Mouse (Mus musculus) liver, embryonic 14.5 days (tissue): ENCODE measurements at regions not wholly inside any gene's neighbourhood (a gene's known extent, or its start where the extent isn't known, plus 50 kb on each side); places are given as distances from the start of the nearest gene placed in this dataset.
A peak's percentile ranks its signal among the peaks of the same experiment; 100 is the strongest.

Source experiments
- ATAC-seq: fragments of 200-750 bp; cut with Nextera tagmentation; 2 replicates; pipeline ENCODE4 v1.8.0; 2017; ENCODE audit warnings: moderate number of reproducible peaks, mild to moderate bottlenecking, moderate library complexity; ENCODE audit not compliant: insufficient read depth
- DNase-seq, 3 experiments: peaks; one replicate each; pipeline ENCODE4 v3.0.0-alpha.2; 2012 to 2013; ENCODE audit warnings: low read depth in 3 of 3, low spot score in 3 of 3
- H3K27ac ChIP-seq: fragments of 300-500 bp; sonication (generic); 2 replicates; pipeline ENCODE4 v1.5.1; 2014; ENCODE audit warnings: moderate library complexity, mild to moderate bottlenecking, control low read depth, inconsistent platforms
- H3K27me3 ChIP-seq: fragments of 300-500 bp; sonication (generic); 2 replicates; pipeline ENCODE4 v1.6.1; 2014; ENCODE audit warnings: mild to moderate bottlenecking, low read length, moderate library complexity; ENCODE audit not compliant: control insufficient read depth, insufficient read depth
- H3K36me3 ChIP-seq: fragments of 300-500 bp; sonication (generic); replicated peaks from 2 replicates; pipeline ENCODE4 v1.6.1; 2014; ENCODE audit warnings: low read depth; ENCODE audit not compliant: control insufficient read depth, insufficient read depth
- H3K4me1 ChIP-seq, 2 experiments: fragments of 200-500 bp in 1 of 2; fragments of 300-500 bp in 1 of 2; sonication (generic) in 1 of 2; replicated peaks; 2 replicates each; pipeline ENCODE4 v1.6.1; 2012 to 2014; ENCODE audit warnings: antibody characterized with exemption in 1 of 2, inconsistent platforms in 1 of 2, low read length in 1 of 2; ENCODE audit not compliant: control insufficient read depth in 2 of 2, insufficient read depth in 2 of 2
- H3K4me2 ChIP-seq: fragments of 300-500 bp; sonication (generic); 2 replicates; pipeline ENCODE4 v1.6.1; 2014; ENCODE audit warnings: low read depth, mild to moderate bottlenecking, control low read depth, moderate library complexity
- H3K4me3 ChIP-seq, 2 experiments: fragments of 200-500 bp in 1 of 2; fragments of 300-500 bp in 1 of 2; sonication (generic) in 1 of 2; 2 replicates each; pipeline ENCODE4 v1.5.1; 2012 to 2014; ENCODE audit warnings: low read depth in 2 of 2, low read length in 2 of 2, mild to moderate bottlenecking in 2 of 2, control low read depth in 1 of 2, inconsistent platforms in 1 of 2, moderate library complexity in 1 of 2; ENCODE audit not compliant: insufficient read depth in 1 of 2
- H3K9ac ChIP-seq: fragments of 300-500 bp; sonication (generic); replicated peaks from 2 replicates; pipeline ENCODE4 v1.6.1; 2014; ENCODE audit warnings: mild to moderate bottlenecking, control low read depth, moderate library complexity
- H3K9me3 ChIP-seq: fragments of 300-500 bp; sonication (generic); 2 replicates; pipeline ENCODE4 v1.6.1; 2016; ENCODE audit warnings: low read length, mixed read lengths; ENCODE audit not compliant: control insufficient read depth
- CTCF ChIP-seq: IDR thresholded peaks from 2 replicates; pipeline ENCODE4 v1.5.1; 2016; ENCODE audit warnings: antibody characterized with exemption, low read depth, control low read depth
- EP300 ChIP-seq: IDR thresholded peaks from 2 replicates; pipeline ENCODE4 v1.6.1; 2016; ENCODE audit warnings: antibody characterized with exemption, low read depth
- WGBS: fragments of 180-500 bp; shearing (Covaris S2); extraction: QIAGEN DNeasy Blood & Tissue Kit; methylation state at CpG from one replicate; pipeline ENCODE4 v1.1.7; 2014; ENCODE audit not compliant: insufficient replicate concordance; 5-methylcytosine and 5-hydroxymethylcytosine counted together

GRCm38 (mm10) chr14:89242159-89242558 is 771.0 kb upstream of the Pcdh20 start:
- no peaks in the 10 kb centered on the region for H3K9me3 ChIP-seq
- no peak overlapping the region for H3K4me2 ChIP-seq
- no peak overlapping the region for H3K9ac ChIP-seq
- ATAC-seq (no peak), DNase-seq (no peak)
- H3K27me3 ChIP-seq = no peaks in the 10 kb centered on the region
- 65% methylated on average over 1 of the region's 1 CpGs for WGBS
- H3K4me1 ChIP-seq = no peaks in the 10 kb centered on the region
- H3K36me3 ChIP-seq = no peaks in the 10 kb centered on the region
- H3K27ac ChIP-seq = no peak overlapping the region
- TF ChIP-seq CTCF = no peak
- TF ChIP-seq EP300 = no peak
- no peak overlapping the region for H3K4me3 ChIP-seq

GRCm38 (mm10) chr14:89236501-89236900 is 765.3 kb upstream of the Pcdh20 start:
- Histone ChIP-seq H3K27me3 (no peaks in the 10 kb centered on the region), H3K4me2 (no peak overlapping the region), H3K4me1 (no peaks in the 10 kb centered on the region), H3K9ac (no peak overlapping the region), H3K9me3 (no peaks in the 10 kb centered on the region), H3K36me3 (no peaks in the 10 kb centered on the region), H3K4me3 (peak overlapping the region; percentile 1 to 17; a peak in 1 of 4 replicates), H3K27ac (no peak overlapping the region)
- ATAC-seq (peak; percentile 41; the same call in 1 of the 2 replicates), DNase-seq (no peak)
- 48% methylated on average over 3 of the region's 3 CpGs for WGBS
- no peak for TF ChIP-seq EP300
- TF ChIP-seq CTCF = no peak

GRCm38 (mm10) chr14:89230482-89230881 is 759.3 kb upstream of the Pcdh20 start:
- 56% methylated on average over 8 of the region's 8 CpGs for WGBS
- no peak for ATAC-seq

GRCm38 (mm10) chr14:89217390-89217789 is 746.2 kb upstream of the Pcdh20 start:
- ATAC-seq (no peak), DNase-seq (no peak)
- Histone ChIP-seq H3K4me2 (no peak overlapping the region), H3K36me3 (no peaks in the 10 kb centered on the region), H3K27ac (no peak overlapping the region), H3K4me1 (no peaks in the 10 kb centered on the region), H3K4me3 (no peak overlapping the region), H3K9me3 (no peaks in the 10 kb centered on the region), H3K9ac (no peak overlapping the region), H3K27me3 (no peaks in the 10 kb centered on the region)
- no peak for TF ChIP-seq EP300
- TF ChIP-seq CTCF = no peak
- WGBS = 51% methylated on average over 1 of the region's 1 CpGs

More at GRCm38 (mm10) chr14:89230482-89230881, 759.3 kb upstream of the Pcdh20 start:
- no peak for DNase-seq
- Histone ChIP-seq H3K4me1 (no peaks in the 10 kb centered on the region), H3K36me3 (no peaks in the 10 kb centered on the region), H3K9ac (no peak overlapping the region), H3K4me2 (no peak overlapping the region), H3K27me3 (no peaks in the 10 kb centered on the region), H3K9me3 (no peaks in the 10 kb centered on the region), H3K27ac (no peak overlapping the region), H3K4me3 (no peak overlapping the region)
- TF ChIP-seq CTCF (no peak), EP300 (no peak)

GRCm38 (mm10) chr14:89181386-89181979 is 710.3 kb upstream of the Pcdh20 start:
- DNase-seq (no peak), ATAC-seq (no peak)
- WGBS = 40% methylated on average over 2 of the region's 2 CpGs
- no peaks in the 10 kb centered on the region for H3K4me1 ChIP-seq
- no peaks in the 10 kb centered on the region for H3K36me3 ChIP-seq
- TF ChIP-seq EP300 (no peak), CTCF (peak; percentile 29; the same call in 1 of the 2 replicates)
- H3K9ac ChIP-seq = no peak overlapping the region
- no peaks in the 10 kb centered on the region for H3K27me3 ChIP-seq
- no peaks in the 10 kb centered on the region for H3K9me3 ChIP-seq
- no peak overlapping the region for H3K27ac ChIP-seq
- no peak overlapping the region for H3K4me3 ChIP-seq
- no peak overlapping the region for H3K4me2 ChIP-seq
